Mouse (Mus musculus) liver, embryonic 13.5 days (tissue): ENCODE measurements around the gene Igf2. TPM values are rescaled to one million over a fixed set of nuclear protein-coding genes. Genes with fewer than 3 reads are reported as not detected.

Experiments used
- ATAC-seq: fragments of 200-750 bp; cut with Nextera tagmentation; 2 replicates; pipeline ENCODE4 v1.8.0; 2017; ENCODE audit warnings: low read depth, mild to moderate bottlenecking, moderate number of reproducible peaks, moderate library complexity
- DNase-seq: peaks from one replicate; pipeline ENCODE4 v3.0.0; 2022
- H3K27ac ChIP-seq: fragments of 300-500 bp; sonication (generic); 2 replicates; pipeline ENCODE4 v1.5.1; 2015; ENCODE audit warnings: moderate library complexity, mild to moderate bottlenecking, inconsistent platforms
- H3K27me3 ChIP-seq: fragments of 300-500 bp; sonication (generic); 2 replicates; pipeline ENCODE4 v1.6.1; 2015; ENCODE audit warnings: mild to moderate bottlenecking, inconsistent platforms
- H3K36me3 ChIP-seq: fragments of 300-500 bp; sonication (generic); 2 replicates; pipeline ENCODE4 v1.6.1; 2015; ENCODE audit warnings: mild to moderate bottlenecking, inconsistent platforms
- H3K4me1 ChIP-seq: fragments of 300-500 bp; sonication (generic); replicated peaks from 2 replicates; pipeline ENCODE4 v1.6.1; 2015; ENCODE audit warnings: inconsistent platforms
- H3K4me2 ChIP-seq: fragments of 300-500 bp; sonication (generic); 2 replicates; pipeline ENCODE4 v1.6.1; 2015; ENCODE audit warnings: inconsistent platforms, mild to moderate bottlenecking, moderate library complexity
- H3K4me3 ChIP-seq: fragments of 300-500 bp; sonication (generic); replicated peaks from 2 replicates; pipeline ENCODE4 v1.5.1; 2015; ENCODE audit warnings: mild to moderate bottlenecking, inconsistent platforms
- H3K9ac ChIP-seq: fragments of 300-500 bp; sonication (generic); 2 replicates; pipeline ENCODE4 v1.6.1; 2015; ENCODE audit warnings: mild to moderate bottlenecking, inconsistent platforms
- H3K9me3 ChIP-seq: fragments of 300-500 bp; sonication (generic); replicated peaks from 2 replicates; pipeline ENCODE4 v1.6.1; 2016; ENCODE audit warnings: inconsistent platforms
- WGBS: fragments of 180-500 bp; shearing (Covaris S2); methylation state at CpG from one replicate; pipeline ENCODE4 v1.1.7; 2015; ENCODE audit not compliant: insufficient replicate concordance; 5-methylcytosine and 5-hydroxymethylcytosine counted together
- polyA plus RNA-seq: library from polyadenylated mRNA; unstranded; fragments of >200 nt; fragmentation: Nextera tagmentation; extraction: Ambion mirVana; gene quantifications from 2 replicates; pipeline ENCODE4 v1.2.1, GENCODE M21; 2015

Igf2 gene
- polyA plus RNA-seq, 1 experiment from 2014 or later, result 378 TPM

GRCm38 (mm10) chr7:142658681-142659180 is 7.9 kb downstream of the Igf2 start:
- peak overlapping the region; percentile 54 for H3K4me3 ChIP-seq
- peak overlapping the region; percentile 72 for H3K27ac ChIP-seq
- no peak for ATAC-seq
- WGBS, result 1% methylated on average over 38 of the region's 40 CpGs
- 0 out of 2 replicates have a peak, but pooled peaks cover 3% of the 10 kb centered on the region for H3K36me3 ChIP-seq
- no peak for DNase-seq
- peak overlapping the region; percentile 47 for H3K4me2 ChIP-seq
- peaks cover 13% of the 10 kb centered on the region for H3K4me1 ChIP-seq
- peaks cover 100% of the 10 kb centered on the region for H3K27me3 ChIP-seq
- H3K9me3 ChIP-seq, result no peaks in the 10 kb centered on the region
- H3K9ac ChIP-seq, result peak overlapping the region; percentile 65

DNA sequence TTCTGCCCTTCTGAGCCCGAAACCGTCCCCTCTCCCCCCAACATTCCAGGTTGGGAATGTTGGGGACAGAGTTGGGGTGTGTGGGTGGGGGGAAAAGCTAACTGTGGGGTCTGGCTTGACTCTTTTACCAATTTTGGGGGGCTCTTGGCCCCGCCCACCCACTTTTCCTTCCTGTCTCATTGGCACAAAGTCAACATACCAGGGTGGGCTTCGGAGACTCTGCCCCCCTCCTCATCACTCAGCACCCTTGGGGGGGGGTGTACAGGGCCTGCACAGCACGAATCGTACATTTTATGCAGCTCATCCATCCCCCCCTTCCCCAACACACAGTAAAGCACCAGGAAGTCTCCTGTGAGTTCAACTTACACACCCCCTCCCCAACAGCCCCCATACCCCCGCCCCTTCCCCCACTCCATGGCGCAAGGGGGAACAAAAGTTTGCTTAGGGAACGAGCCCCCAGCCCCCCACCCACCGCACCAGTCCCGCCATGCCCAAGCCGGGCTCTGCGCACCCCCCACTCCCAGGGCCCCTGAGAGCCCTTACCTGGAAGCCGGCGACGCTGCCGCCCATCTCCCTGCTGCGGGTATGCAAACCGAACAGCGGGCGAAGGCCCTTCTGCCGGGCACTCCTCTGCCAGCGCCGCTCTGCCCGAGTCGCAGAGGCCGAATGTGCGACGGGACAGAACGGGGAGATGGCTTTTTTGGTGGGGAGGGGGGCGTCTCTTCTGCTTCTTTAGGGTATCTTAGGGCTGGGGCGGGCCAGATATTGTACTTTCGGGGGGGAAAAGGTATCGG is 8.6 kb downstream of the Igf2 start:
- H3K4me1 ChIP-seq, result peaks cover 13% of the 10 kb centered on the region
- no peaks in the 10 kb centered on the region for H3K9me3 ChIP-seq
- peak overlapping the region; percentile 72 for H3K27ac ChIP-seq
- H3K4me2 ChIP-seq, result peak overlapping the region; percentile 47
- WGBS, result 4% methylated on average over 33 of the region's 34 CpGs
- ATAC-seq (no peak; the same call in 1 of the 2 replicates), DNase-seq (no peak)
- H3K4me3 ChIP-seq, result peak overlapping the region; percentile 54
- peak overlapping the region; percentile 65 for H3K9ac ChIP-seq
- peaks cover 98% of the 10 kb centered on the region for H3K27me3 ChIP-seq
- H3K36me3 ChIP-seq, result 0 out of 2 replicates have a peak, but pooled peaks cover 3% of the 10 kb centered on the region

DNA sequence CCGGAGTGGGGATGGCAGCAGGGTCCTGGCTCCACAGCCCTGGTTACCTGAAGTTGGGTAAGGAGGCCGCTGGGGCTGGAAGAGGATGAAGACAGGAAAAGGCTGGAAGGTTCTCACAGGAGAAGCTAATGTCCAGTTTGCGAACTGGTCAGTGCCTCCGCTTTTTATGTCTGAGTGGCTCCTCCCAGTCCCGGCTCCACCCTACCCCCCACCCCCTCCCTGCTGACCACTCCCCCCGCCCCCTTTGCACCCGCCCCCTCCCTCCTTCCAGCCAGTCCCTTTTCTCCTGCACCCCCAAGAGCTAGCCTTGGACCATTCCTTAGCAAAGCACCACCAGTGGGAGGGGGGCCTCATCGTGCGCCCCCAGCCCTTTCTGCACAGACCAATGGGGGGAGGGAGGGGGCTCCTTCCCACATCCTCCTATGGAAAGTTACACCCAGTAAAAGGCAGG is 9.2 kb downstream of the Igf2 start:
- peak overlapping the region; percentile 47; the same call in 1 of the 2 replicates for H3K4me2 ChIP-seq
- H3K27ac ChIP-seq, result peak overlapping the region; percentile 72
- ATAC-seq (peak; percentile 32), DNase-seq (no peak)
- H3K9ac ChIP-seq, result peak overlapping the region; percentile 65
- H3K36me3 ChIP-seq, result 0 out of 2 replicates have a peak, but pooled peaks cover 3% of the 10 kb centered on the region
- WGBS, result 19% methylated on average over 5 of the region's 9 CpGs
- no peaks in the 10 kb centered on the region for H3K9me3 ChIP-seq
- peak overlapping the region; percentile 54 for H3K4me3 ChIP-seq
- peaks cover 13% of the 10 kb centered on the region for H3K4me1 ChIP-seq
- H3K27me3 ChIP-seq, result peaks cover 98% of the 10 kb centered on the region

GRCm38 (mm10) chr7:142656055-142656454 is 10.6 kb downstream of the Igf2 start:
- no peak for DNase-seq
- Histone ChIP-seq H3K27ac (0 out of 2 replicates have a peak overlapping the region, but pooled peaks have one; percentile 43), H3K36me3 (0 out of 2 replicates have a peak, but pooled peaks cover 3% of the 10 kb centered on the region)

DNA sequence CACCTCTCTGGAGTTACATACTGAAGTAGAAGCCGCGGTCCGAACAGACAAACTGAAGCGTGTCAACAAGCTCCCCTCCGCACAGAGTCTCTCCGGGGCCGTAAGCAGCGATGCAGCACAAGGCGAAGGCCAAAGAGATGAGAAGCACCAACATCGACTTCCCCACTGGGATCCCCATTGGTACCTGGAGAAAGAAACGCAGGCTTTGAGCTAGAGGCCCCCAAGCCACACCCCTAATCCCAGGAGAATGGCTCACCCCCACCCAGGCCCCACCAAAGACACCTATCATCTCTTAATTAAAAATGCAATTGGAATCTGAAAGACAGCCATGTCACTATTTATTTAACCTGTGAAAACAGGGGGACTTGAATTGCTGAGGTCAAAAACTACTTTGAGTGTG is 11.0 kb downstream of the Igf2 start:
- Histone ChIP-seq H3K4me1 (peaks cover 13% of the 10 kb centered on the region), H3K4me2 (peak overlapping the region; percentile 47), H3K36me3 (0 out of 2 replicates have a peak, but pooled peaks cover 3% of the 10 kb centered on the region), H3K9me3 (no peaks in the 10 kb centered on the region), H3K27ac (peak overlapping the region; percentile 43; the same call in 1 of the 2 replicates), H3K4me3 (peak overlapping the region; percentile 47), H3K9ac (0 out of 2 replicates have a peak overlapping the region, but pooled peaks have one; percentile 5), H3K27me3 (peaks cover 88% of the 10 kb centered on the region)
- DNase-seq (no peak), ATAC-seq (no peak)
- WGBS, result 22% methylated on average over 11 of the region's 11 CpGs

More at GRCm38 (mm10) chr7:142656055-142656454, 10.6 kb downstream of the Igf2 start:
- peak; percentile 17; the same call in 1 of the 2 replicates for ATAC-seq
- peak overlapping the region; percentile 47 for H3K4me2 ChIP-seq
- H3K9me3 ChIP-seq, result no peaks in the 10 kb centered on the region
- WGBS, result 41% methylated on average over 4 of the region's 4 CpGs
- H3K27me3 ChIP-seq, result peaks cover 92% of the 10 kb centered on the region
- 0 out of 2 replicates have a peak overlapping the region, but pooled peaks have one; percentile 54 for H3K9ac ChIP-seq
- peak overlapping the region; percentile 47 for H3K4me3 ChIP-seq
- H3K4me1 ChIP-seq, result peaks cover 13% of the 10 kb centered on the region

DNA sequence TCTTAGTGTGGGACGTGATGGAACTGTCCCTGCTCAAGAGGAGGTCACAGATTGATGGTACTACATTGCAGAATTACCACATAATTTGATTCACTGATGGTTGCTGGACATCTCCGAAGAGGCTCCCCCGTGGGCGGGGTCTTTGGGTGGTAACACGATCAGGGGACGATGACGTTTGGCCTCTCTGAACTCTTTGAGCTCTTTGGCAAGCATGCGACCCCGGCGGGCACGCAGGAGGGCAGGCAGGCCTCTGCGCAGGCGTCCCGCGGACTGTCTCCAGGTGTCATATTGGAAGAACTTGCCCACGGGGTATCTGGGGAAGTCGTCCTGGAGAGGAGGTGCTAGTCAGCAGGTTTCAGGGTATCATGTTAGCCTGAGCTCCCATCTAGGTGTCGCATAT is 12.9 kb downstream of the Igf2 start:
- no peak overlapping the region for H3K4me3 ChIP-seq
- WGBS, result 35% methylated on average over 18 of the region's 18 CpGs
- H3K9me3 ChIP-seq, result no peaks in the 10 kb centered on the region
- DNase-seq, result no peak
- no peak overlapping the region for H3K4me2 ChIP-seq
- H3K27ac ChIP-seq, result no peak overlapping the region
- peaks cover 69% of the 10 kb centered on the region for H3K27me3 ChIP-seq
- no peak for ATAC-seq
- no peak overlapping the region for H3K9ac ChIP-seq
- 0 out of 2 replicates have a peak, but pooled peaks cover 2% of the 10 kb centered on the region for H3K4me1 ChIP-seq
- H3K36me3 ChIP-seq, result 0 out of 2 replicates have a peak, but pooled peaks cover 3% of the 10 kb centered on the region

DNA sequence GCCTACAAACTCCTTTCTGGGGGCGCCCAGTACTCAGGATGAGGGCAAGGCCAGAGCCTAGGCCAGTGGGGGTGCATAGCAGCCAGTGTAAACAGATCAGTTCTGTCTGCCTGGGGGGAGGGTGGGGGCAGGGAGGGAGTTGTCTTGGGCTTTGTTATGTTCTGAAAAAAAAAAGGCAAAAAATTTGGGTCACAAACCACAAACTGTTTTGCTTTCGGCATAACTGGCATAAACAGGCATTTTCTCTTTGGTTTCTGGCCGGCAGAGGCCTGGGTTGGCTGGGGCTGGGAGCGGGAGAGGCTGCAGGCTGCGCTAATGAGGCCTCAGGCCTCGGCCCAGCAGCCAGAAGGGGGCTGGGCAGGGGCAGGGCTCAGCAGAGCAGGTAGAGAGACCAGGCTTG is 19.9 kb downstream of the Igf2 start:
- DNase-seq, result no peak
- H3K4me1 ChIP-seq, result peaks cover 15% of the 10 kb centered on the region
- H3K4me2 ChIP-seq, result no peak overlapping the region
- 45% methylated on average over 6 of the region's 6 CpGs for WGBS
- no peak overlapping the region for H3K9ac ChIP-seq
- peaks cover 2% of the 10 kb centered on the region; the same call in 1 of the 2 replicates for H3K27me3 ChIP-seq
- no peak overlapping the region for H3K4me3 ChIP-seq
- H3K36me3 ChIP-seq, result no peaks in the 10 kb centered on the region
- no peaks in the 10 kb centered on the region for H3K9me3 ChIP-seq
- H3K27ac ChIP-seq, result no peak overlapping the region
- ATAC-seq, result 0 out of 2 replicates have a peak, but pooled peaks have one; percentile 24

- Histone ChIP-seq H3K27ac (no peak overlapping the region), H3K36me3 (no peaks in the 10 kb centered on the region), H3K4me2 (no peak overlapping the region), H3K9ac (no peak overlapping the region), H3K4me3 (no peak overlapping the region), H3K4me1 (peaks cover 15% of the 10 kb centered on the region), H3K9me3 (no peaks in the 10 kb centered on the region), H3K27me3 (no peaks in the 10 kb centered on the region)
- DNase-seq, result no peak
- ATAC-seq, result no peak; the same call in 1 of the 2 replicates
- 20% methylated on average over 5 of the region's 5 CpGs for WGBS
Observed at GRCm38 (mm10) chr7:142645045-142645444, 21.6 kb downstream of the Igf2 start.

- Histone ChIP-seq H3K36me3 (no peaks in the 10 kb centered on the region), H3K9me3 (no peaks in the 10 kb centered on the region), H3K4me1 (no peaks in the 10 kb centered on the region), H3K9ac (no peak overlapping the region), H3K4me2 (no peak overlapping the region), H3K27me3 (peaks cover 20% of the 10 kb centered on the region), H3K4me3 (no peak overlapping the region), H3K27ac (no peak overlapping the region)
- DNase-seq, result no peak
- ATAC-seq, result no peak
Observed at GRCm38 (mm10) chr7:142636178-142636577, 30.4 kb downstream of the Igf2 start.

- no peak overlapping the region for H3K27ac ChIP-seq
- ATAC-seq (no peak), DNase-seq (no peak)
- 69% methylated on average over 10 of the region's 10 CpGs for WGBS
- H3K4me3 ChIP-seq, result no peak overlapping the region
- no peaks in the 10 kb centered on the region for H3K9me3 ChIP-seq
- no peaks in the 10 kb centered on the region for H3K36me3 ChIP-seq
- peaks cover 26% of the 10 kb centered on the region for H3K27me3 ChIP-seq
- no peaks in the 10 kb centered on the region for H3K4me1 ChIP-seq
- no peak overlapping the region for H3K4me2 ChIP-seq
- H3K9ac ChIP-seq, result no peak overlapping the region
Observed at GRCm38 (mm10) chr7:142630691-142631090, 35.9 kb downstream of the Igf2 start.

DNA sequence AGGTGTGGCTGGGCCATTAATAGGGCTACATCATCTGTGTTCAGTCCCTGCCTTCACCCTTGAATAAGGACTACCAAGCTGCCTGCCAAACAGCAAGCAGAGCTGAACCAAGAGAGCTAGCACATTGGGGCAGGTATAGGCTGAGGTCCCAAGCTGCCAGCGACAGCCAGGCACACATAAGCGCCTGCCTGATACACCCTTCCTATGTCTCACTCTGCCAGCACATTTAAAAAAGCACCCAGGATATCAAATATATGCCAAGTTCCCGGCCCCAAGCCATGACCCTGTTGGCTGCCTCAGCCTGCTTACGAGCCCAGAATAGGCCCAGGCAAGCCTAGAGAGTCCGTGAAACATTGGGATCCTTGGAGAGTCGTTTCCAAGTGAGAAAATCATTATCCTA is 36.8 kb downstream of the Igf2 start:
- 61% methylated on average over 6 of the region's 6 CpGs for WGBS
- DNase-seq (no peak), ATAC-seq (no peak)
- no peaks in the 10 kb centered on the region for H3K4me1 ChIP-seq
- H3K9me3 ChIP-seq, result no peaks in the 10 kb centered on the region
- H3K4me3 ChIP-seq, result no peak overlapping the region
- H3K36me3 ChIP-seq, result no peaks in the 10 kb centered on the region
- H3K27me3 ChIP-seq, result peaks cover 20% of the 10 kb centered on the region
- no peak overlapping the region for H3K4me2 ChIP-seq
- no peak overlapping the region for H3K27ac ChIP-seq
- H3K9ac ChIP-seq, result no peak overlapping the region
